Mouse (Mus musculus) ovary, postnatal 14 days (tissue): ENCODE data around the gene Dnajc4.
A peak's percentile ranks its signal among the peaks of the same experiment; 100 is the strongest.

ENCODE experiments used
- DNase-seq: peaks from one replicate; pipeline ENCODE4 v3.0.0; 2022; ENCODE audit warnings: low spot score

The Dnajc4 gene

GRCm38 (mm10) chr19:6975537-6976521, 16.5 kb downstream of the Dnajc4 start, which contains the start of gene Plcb3:
Gene Plcb3, minus strand, starts transcription at chr19:6976470.
- no peak for DNase-seq

GRCm38 (mm10) chr19:6974211-6975205, 17.9 kb downstream of the Dnajc4 start, which contains the start of gene Ppp1r14b:
Gene Ppp1r14b, plus strand, starts transcription at chr19:6974968.
- DNase-seq = peak; percentile 65

- DNase-seq = no peak
Measured at GRCm38 (mm10) chr19:6973581-6974190, 18.7 kb downstream of the Dnajc4 start.

GRCm38 (mm10) chr19:6972247-6972917, 20.0 kb downstream of the Dnajc4 start:
- no peak for DNase-seq

GRCm38 (mm10) chr19:6971644-6972043, 20.7 kb downstream of the Dnajc4 start:
- DNase-seq = no peak

- no peak for DNase-seq
Measured at GRCm38 (mm10) chr19:6970460-6971085, 21.8 kb downstream of the Dnajc4 start.

GRCm38 (mm10) chr19:6969665-6970381, 22.5 kb downstream of the Dnajc4 start:
- DNase-seq = peak; percentile 66

- DNase-seq = no peak
Measured at GRCm38 (mm10) chr19:6969291-6969664, 23.1 kb downstream of the Dnajc4 start.

- DNase-seq = no peak
Measured at GRCm38 (mm10) chr19:6968491-6969271, 23.7 kb downstream of the Dnajc4 start.

- DNase-seq = no peak
Measured at GRCm38 (mm10) chr19:6956461-6956860, 35.9 kb downstream of the Dnajc4 start.

GRCm38 (mm10) chr19:6955424-6955823, 36.9 kb downstream of the Dnajc4 start:
- no peak for DNase-seq

- DNase-seq = no peak
Measured at GRCm38 (mm10) chr19:6954046-6954445, 38.3 kb downstream of the Dnajc4 start.

- no peak for DNase-seq
Measured at GRCm38 (mm10) chr19:6952712-6953037, 39.7 kb downstream of the Dnajc4 start.

- peak; percentile 68 for DNase-seq
Measured at GRCm38 (mm10) chr19:6951994-6952711, 40.2 kb downstream of the Dnajc4 start.

- peak; percentile 89 for DNase-seq
Measured at GRCm38 (mm10) chr19:6951381-6951968, 40.9 kb downstream of the Dnajc4 start.

- no peak for DNase-seq
Measured at GRCm38 (mm10) chr19:6950613-6951153, 41.7 kb downstream of the Dnajc4 start.

GRCm38 (mm10) chr19:6949951-6950350, 42.4 kb downstream of the Dnajc4 start:
- no peak for DNase-seq

- DNase-seq = no peak
Measured at GRCm38 (mm10) chr19:6949532-6949931, 42.8 kb downstream of the Dnajc4 start.
